Mouse (Mus musculus) kidney, postnatal 0 days (tissue): ENCODE measurements around the gene Smco3. TPM values are rescaled to one million over a fixed set of nuclear protein-coding genes. Genes with fewer than 3 reads are reported as not detected.
A peak's percentile ranks its signal among the peaks of the same experiment; 100 is the strongest.
"Not testable (repeated sequence)": the region's sequence is repeated elsewhere in the genome, so short reads cannot be mapped to it uniquely, and the experiment has no call there.

Experiments
- ATAC-seq: fragments of 200-750 bp; cut with Nextera tagmentation; replicated peaks from 2 replicates; pipeline ENCODE4 v1.8.0; 2017; ENCODE audit warnings: low read depth, moderate number of reproducible peaks, moderate TSS enrichment, moderate library complexity; ENCODE audit not compliant: low FRiP score
- DNase-seq: peaks from one replicate; pipeline ENCODE4 v3.0.0-alpha.2; 2016; ENCODE audit warnings: low spot score
- H3K27ac ChIP-seq: fragments of 300-500 bp; sonication (generic); 2 replicates; pipeline ENCODE4 v1.5.1; 2014; ENCODE audit warnings: mild to moderate bottlenecking
- H3K27me3 ChIP-seq: fragments of 300-500 bp; sonication (generic); 2 replicates; pipeline ENCODE4 v1.6.1; 2014; ENCODE audit warnings: low read length, mixed read lengths; ENCODE audit not compliant: insufficient read depth
- H3K36me3 ChIP-seq: fragments of 300-500 bp; sonication (generic); 2 replicates; pipeline ENCODE4 v1.6.1; 2014; ENCODE audit warnings: low read length, mixed read lengths; ENCODE audit not compliant: insufficient read depth
- H3K4me1 ChIP-seq: fragments of 300-500 bp; sonication (generic); replicated peaks from 2 replicates; pipeline ENCODE4 v1.6.1; 2014; ENCODE audit warnings: antibody characterized with exemption, low read length, mixed read lengths; ENCODE audit not compliant: insufficient read depth
- H3K4me2 ChIP-seq: fragments of 300-500 bp; sonication (generic); 2 replicates; pipeline ENCODE4 v1.6.1; 2014; ENCODE audit warnings: mild to moderate bottlenecking, low read length, moderate library complexity, mixed read lengths
- H3K4me3 ChIP-seq: fragments of 300-500 bp; sonication (generic); replicated peaks from 2 replicates; pipeline ENCODE4 v1.5.1; 2014; ENCODE audit warnings: low read depth, low read length
- H3K9ac ChIP-seq: fragments of 300-500 bp; sonication (generic); 2 replicates; pipeline ENCODE4 v1.6.1; 2014; ENCODE audit warnings: low read depth, low read length
- H3K9me3 ChIP-seq: fragments of 300-500 bp; sonication (generic); replicated peaks from 2 replicates; pipeline ENCODE4 v1.6.1; 2016; ENCODE audit warnings: low read length, inconsistent platforms, mixed read lengths
- CTCF ChIP-seq: IDR thresholded peaks from 2 replicates; pipeline ENCODE4 v1.5.1; 2016; ENCODE audit warnings: antibody characterized with exemption, low read depth, mild to moderate bottlenecking, moderate library complexity
- WGBS: fragments of 180-500 bp; shearing (Covaris S2); extraction: QIAGEN DNeasy Blood & Tissue Kit; methylation state at CpG from one replicate; pipeline ENCODE4 v1.1.7; 2014; 5-methylcytosine and 5-hydroxymethylcytosine counted together
- polyA plus RNA-seq: library from polyadenylated mRNA; unstranded; fragments of >200 nt; fragmentation: Nextera tagmentation; extraction: Ambion mirVana; gene quantifications from 2 replicates; pipeline ENCODE4 v1.2.1, GENCODE M21; 2015

The Smco3 gene
- 2.1 TPM in 2 replicates for polyA plus RNA-seq

- H3K4me2 ChIP-seq: 0 out of 2 replicates have a peak within 1 kb of the TSS, but pooled peaks have one; percentile 2
- no peak within 1 kb of the TSS for H3K4me3 ChIP-seq
Measured at GRCm38 (mm10) chr6:136835352-136835751, at the start of gene Smco3. Smco3 (minus strand) TSS chr6:136835452.

GRCm38 (mm10) chr6:136884766-136885165 is 49.5 kb upstream of the Smco3 start:
- not testable (repeated sequence) for H3K4me2 ChIP-seq, H3K27me3 ChIP-seq, H3K27ac ChIP-seq, H3K36me3 ChIP-seq, H3K9me3 ChIP-seq, ATAC-seq, H3K9ac ChIP-seq, H3K4me3 ChIP-seq, H3K4me1 ChIP-seq
- DNase-seq: peak; percentile 53
- WGBS: 28% methylated on average over 1 of the region's 1 CpGs

More at GRCm38 (mm10) chr6:136835352-136835751, at the start of gene Smco3:
- no peak for TF ChIP-seq CTCF
- no peaks in the 10 kb centered on the region for H3K9me3 ChIP-seq
- no peak within 1 kb of the TSS for H3K9ac ChIP-seq
- no peaks in the 10 kb centered on the region for H3K4me1 ChIP-seq
- ATAC-seq: no peak
- no peaks in the 10 kb centered on the region for H3K36me3 ChIP-seq
- 38% methylated on average over 4 of the region's 4 CpGs for WGBS
- H3K27me3 ChIP-seq: no peaks in the 10 kb centered on the region
- no peak for DNase-seq
- no peak within 1 kb of the TSS for H3K27ac ChIP-seq

- no peak; the same call in 1 of the 2 replicates for ATAC-seq
- WGBS: 92% methylated on average over 6 of the region's 6 CpGs
- no peak for TF ChIP-seq CTCF
Measured at GRCm38 (mm10) chr6:136883961-136884360, 48.7 kb upstream of the Smco3 start.

GRCm38 (mm10) chr6:136883431-136883915 is 48.2 kb upstream of the Smco3 start:
- Histone ChIP-seq H3K36me3 (no peaks in the 10 kb centered on the region), H3K9ac (no peak overlapping the region)
- ATAC-seq: no peak; the same call in 1 of the 2 replicates

More at GRCm38 (mm10) chr6:136883961-136884360, 48.7 kb upstream of the Smco3 start:
- H3K4me2 ChIP-seq: no peak overlapping the region
- DNase-seq: no peak
- H3K9me3 ChIP-seq: no peaks in the 10 kb centered on the region
- no peaks in the 10 kb centered on the region for H3K4me1 ChIP-seq
- no peaks in the 10 kb centered on the region for H3K36me3 ChIP-seq
- no peak overlapping the region for H3K9ac ChIP-seq
- no peak overlapping the region for H3K27ac ChIP-seq
- no peak overlapping the region for H3K4me3 ChIP-seq
- no peaks in the 10 kb centered on the region for H3K27me3 ChIP-seq

GRCm38 (mm10) chr6:136881678-136882077 is 46.4 kb upstream of the Smco3 start:
- H3K9me3 ChIP-seq: no peaks in the 10 kb centered on the region
- 45% methylated on average over 8 of the region's 8 CpGs for WGBS
- no peak overlapping the region for H3K27ac ChIP-seq
- no peaks in the 10 kb centered on the region for H3K4me1 ChIP-seq
- no peaks in the 10 kb centered on the region for H3K36me3 ChIP-seq
- H3K4me2 ChIP-seq: no peak overlapping the region
- ATAC-seq: no peak
- H3K9ac ChIP-seq: no peak overlapping the region
- no peaks in the 10 kb centered on the region for H3K27me3 ChIP-seq
- no peak for DNase-seq
- TF ChIP-seq CTCF: no peak
- H3K4me3 ChIP-seq: no peak overlapping the region

More at GRCm38 (mm10) chr6:136883431-136883915, 48.2 kb upstream of the Smco3 start:
- WGBS: 72% methylated on average over 3 of the region's 3 CpGs
- Histone ChIP-seq H3K4me2 (no peak overlapping the region), H3K27me3 (no peaks in the 10 kb centered on the region), H3K4me3 (no peak overlapping the region), H3K9me3 (no peaks in the 10 kb centered on the region), H3K27ac (no peak overlapping the region), H3K4me1 (no peaks in the 10 kb centered on the region)
- DNase-seq: no peak
- no peak for TF ChIP-seq CTCF

- H3K27ac ChIP-seq: peak within 1 kb of the TSS; percentile 59; the same call in 1 of the 2 replicates
- no peaks in the 10 kb centered on the region for H3K36me3 ChIP-seq
- H3K9ac ChIP-seq: peak within 1 kb of the TSS; percentile 59
- no peaks in the 10 kb centered on the region; the same call in 1 of the 2 replicates for H3K4me1 ChIP-seq
- no peaks in the 10 kb centered on the region for H3K9me3 ChIP-seq
- ATAC-seq (peak; percentile 82), DNase-seq (peak; percentile 88)
- H3K4me2 ChIP-seq: peak within 1 kb of the TSS; percentile 50
- H3K27me3 ChIP-seq: no peaks in the 10 kb centered on the region
- no peak for TF ChIP-seq CTCF
- peak within 1 kb of the TSS; percentile 36 for H3K4me3 ChIP-seq
- 12% methylated on average over 9 of the region's 9 CpGs for WGBS
Measured at GRCm38 (mm10) chr6:136875670-136876069, 40.4 kb upstream of the Smco3 start, which contains the start of gene Mgp. Mgp (minus strand) TSS chr6:136875823.
